Mouse (Mus musculus) heart, embryonic 12.5 days (tissue): ENCODE data around the gene Sds. TPM values are rescaled to one million over a fixed set of nuclear protein-coding genes. Genes with fewer than 3 reads are reported as not detected.

ENCODE experiments used
- ATAC-seq: fragments of 200-750 bp; cut with Nextera tagmentation; 2 replicates; pipeline ENCODE4 v1.8.0; 2017; ENCODE audit warnings: moderate TSS enrichment, moderate library complexity; ENCODE audit not compliant: insufficient number of reproducible peaks, low FRiP score
- H3K27ac ChIP-seq: fragments of 300-500 bp; sonication (generic); 2 replicates; pipeline ENCODE4 v1.5.1; 2016; ENCODE audit warnings: mild to moderate bottlenecking, moderate library complexity; ENCODE audit not compliant: poor library complexity, severe bottlenecking
- H3K27me3 ChIP-seq: fragments of 300-500 bp; sonication (generic); replicated peaks from 2 replicates; pipeline ENCODE4 v1.6.1; 2016; ENCODE audit warnings: mild to moderate bottlenecking, moderate library complexity
- H3K36me3 ChIP-seq: fragments of 300-500 bp; sonication (generic); 2 replicates; pipeline ENCODE4 v1.6.1; 2016; ENCODE audit warnings: mild to moderate bottlenecking, moderate library complexity
- H3K4me1 ChIP-seq: fragments of 300-500 bp; sonication (generic); replicated peaks from 2 replicates; pipeline ENCODE4 v1.6.1; 2016; ENCODE audit warnings: mild to moderate bottlenecking
- H3K4me2 ChIP-seq: fragments of 300-500 bp; sonication (generic); 2 replicates; pipeline ENCODE4 v1.6.1; 2016; ENCODE audit warnings: mild to moderate bottlenecking, moderate library complexity
- H3K4me3 ChIP-seq: fragments of 300-500 bp; sonication (generic); 2 replicates; pipeline ENCODE4 v1.5.1; 2016; ENCODE audit warnings: mild to moderate bottlenecking
- H3K9ac ChIP-seq: fragments of 300-500 bp; sonication (generic); 2 replicates; pipeline ENCODE4 v1.6.1; 2016; ENCODE audit warnings: mild to moderate bottlenecking, moderate library complexity
- H3K9me3 ChIP-seq: fragments of 300-500 bp; sonication (generic); replicated peaks from 2 replicates; pipeline ENCODE4 v1.6.1; 2016; ENCODE audit warnings: mild to moderate bottlenecking, moderate library complexity
- WGBS: fragments of 180-500 bp; shearing (Covaris S2); methylation state at CpG from one replicate; pipeline ENCODE4 v1.1.7; 2016; 5-methylcytosine and 5-hydroxymethylcytosine counted together
- polyA plus RNA-seq: library from polyadenylated mRNA; unstranded; fragments of >200 nt; fragmentation: Nextera tagmentation; extraction: Ambion mirVana; gene quantifications from 2 replicates; pipeline ENCODE4 v1.2.1, GENCODE M21; 2016

The Sds gene
- polyA plus RNA-seq = not detected in 2 replicates

DNA sequence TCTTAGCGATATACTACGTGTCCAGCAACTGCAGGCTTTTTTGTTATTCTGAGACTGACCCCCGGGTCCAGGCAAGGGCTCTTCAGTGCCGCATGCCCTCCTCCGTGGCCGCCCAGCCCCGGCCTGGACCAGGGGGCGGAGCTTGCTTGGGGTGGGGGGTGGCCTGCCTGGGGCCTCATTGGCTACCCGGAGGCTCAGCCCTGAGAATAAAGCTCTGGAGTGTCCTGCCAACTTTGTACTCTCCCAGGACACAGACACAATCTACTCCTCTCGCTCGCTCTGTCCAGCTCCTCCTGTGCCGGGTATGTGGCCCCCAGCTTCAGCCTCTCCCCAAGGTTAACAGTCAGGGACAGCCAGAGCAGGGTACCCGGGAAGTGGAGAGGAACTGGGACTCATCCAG is at the start of gene Sds:
Gene Sds, plus strand, starts transcription at position 231 of the 400 bp plus-strand sequence.
- H3K4me3 ChIP-seq = no peak within 1 kb of the TSS
- 13% methylated on average over 13 of the region's 13 CpGs for WGBS
- no peaks in the 10 kb centered on the region for H3K36me3 ChIP-seq
- no peak within 1 kb of the TSS for H3K9ac ChIP-seq
- 0 out of 2 replicates have a peak, but pooled peaks cover 5% of the 10 kb centered on the region for H3K9me3 ChIP-seq
- H3K27ac ChIP-seq = no peak within 1 kb of the TSS
- peaks cover 32% of the 10 kb centered on the region for H3K27me3 ChIP-seq
- H3K4me1 ChIP-seq = peaks cover 11% of the 10 kb centered on the region
- ATAC-seq = 0 out of 2 replicates have a peak, but pooled peaks have one; percentile 9
- H3K4me2 ChIP-seq = peak within 1 kb of the TSS; percentile 48

GRCm38 (mm10) chr5:120426572-120426971 is 49.8 kb upstream of the Sds start:
- Histone ChIP-seq H3K36me3 (no peaks in the 10 kb centered on the region), H3K9ac (no peak overlapping the region), H3K27ac (no peak overlapping the region), H3K4me3 (no peak overlapping the region), H3K4me1 (no peaks in the 10 kb centered on the region), H3K9me3 (no peaks in the 10 kb centered on the region), H3K27me3 (peaks cover 99% of the 10 kb centered on the region), H3K4me2 (no peak overlapping the region)
- no peak for ATAC-seq
- 2% methylated on average over 10 of the region's 10 CpGs for WGBS

DNA sequence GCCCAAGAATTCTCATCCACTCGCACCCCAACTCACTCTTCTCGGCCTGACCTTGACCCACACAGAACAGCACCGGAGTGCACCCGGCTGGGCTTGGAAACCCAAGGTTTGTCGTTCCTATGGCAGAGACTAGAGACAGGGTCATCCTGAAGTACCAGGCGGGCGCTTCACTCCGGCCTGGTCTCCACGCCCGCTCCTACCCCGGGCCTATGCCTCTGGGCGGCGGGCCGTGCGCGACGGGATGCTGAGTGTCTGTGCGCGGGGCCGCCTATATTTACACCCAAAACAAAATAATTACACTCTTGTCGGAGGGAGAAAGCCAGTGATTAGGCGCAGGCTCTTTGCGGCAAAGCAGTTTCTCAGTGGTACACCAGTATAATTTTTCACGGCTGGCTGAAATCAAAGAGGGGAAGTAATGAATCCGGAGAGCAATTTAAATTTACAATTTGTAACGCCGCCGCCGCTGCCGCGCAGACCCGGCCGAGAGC is 48.8 kb upstream of the Sds start:
- Histone ChIP-seq H3K4me1 (no peaks in the 10 kb centered on the region), H3K9me3 (no peaks in the 10 kb centered on the region), H3K4me2 (no peak overlapping the region), H3K36me3 (no peaks in the 10 kb centered on the region), H3K27me3 (peaks cover 99% of the 10 kb centered on the region), H3K4me3 (no peak overlapping the region), H3K27ac (no peak overlapping the region), H3K9ac (no peak overlapping the region)
- no peak for ATAC-seq
- WGBS = under 1% methylated on average over 33 of the region's 33 CpGs

DNA sequence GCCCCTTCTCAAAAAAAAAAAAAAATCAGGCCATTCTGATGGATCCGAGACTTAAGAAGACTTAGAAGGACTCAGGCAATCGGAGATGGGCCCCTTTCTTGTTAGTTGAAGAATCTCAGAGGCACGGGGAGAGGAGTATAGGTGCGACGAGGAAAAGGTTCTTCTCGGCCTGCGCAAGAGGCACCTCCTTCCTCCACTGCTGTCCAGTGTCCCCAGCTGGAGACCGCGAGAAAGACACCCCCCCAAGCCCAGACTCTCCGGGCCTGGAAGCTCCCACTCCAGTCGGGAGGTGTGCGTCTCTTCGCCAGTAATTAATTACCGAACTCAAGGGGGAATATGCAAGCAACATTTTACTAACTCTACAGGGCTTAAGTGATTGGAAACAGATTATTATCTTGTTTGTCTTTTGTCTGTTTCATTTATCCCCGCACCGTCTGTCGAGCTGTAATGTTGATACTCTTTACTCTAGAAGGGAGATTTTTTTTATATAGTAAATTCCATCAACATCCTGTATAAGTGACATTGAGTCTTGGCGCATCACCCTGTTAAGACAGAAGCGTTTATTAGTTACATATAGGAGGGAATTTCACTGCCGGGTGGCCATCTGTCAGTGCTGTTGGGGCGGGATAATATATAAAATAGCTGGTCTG is 48.0 kb upstream of the Sds start:
- H3K27me3 ChIP-seq = peaks cover 99% of the 10 kb centered on the region
- 2% methylated on average over 21 of the region's 21 CpGs for WGBS
- H3K9ac ChIP-seq = no peak overlapping the region

GRCm38 (mm10) chr5:120428990-120429389 is 47.3 kb upstream of the Sds start:
- no peaks in the 10 kb centered on the region for H3K9me3 ChIP-seq
- H3K4me1 ChIP-seq = no peaks in the 10 kb centered on the region
- H3K4me2 ChIP-seq = no peak overlapping the region
- no peak overlapping the region for H3K27ac ChIP-seq
- 1% methylated on average over 5 of the region's 6 CpGs for WGBS
- no peaks in the 10 kb centered on the region for H3K36me3 ChIP-seq
- ATAC-seq = no peak
- H3K4me3 ChIP-seq = no peak overlapping the region
- H3K9ac ChIP-seq = no peak overlapping the region
- H3K27me3 ChIP-seq = peaks cover 99% of the 10 kb centered on the region

More for the DNA sequence above, 48.0 kb upstream of the Sds start:
- no peak for ATAC-seq
- H3K4me2 ChIP-seq = no peak overlapping the region
- no peaks in the 10 kb centered on the region for H3K36me3 ChIP-seq
- no peak overlapping the region for H3K4me3 ChIP-seq
- H3K9me3 ChIP-seq = no peaks in the 10 kb centered on the region
- H3K4me1 ChIP-seq = no peaks in the 10 kb centered on the region
- H3K27ac ChIP-seq = no peak overlapping the region

DNA sequence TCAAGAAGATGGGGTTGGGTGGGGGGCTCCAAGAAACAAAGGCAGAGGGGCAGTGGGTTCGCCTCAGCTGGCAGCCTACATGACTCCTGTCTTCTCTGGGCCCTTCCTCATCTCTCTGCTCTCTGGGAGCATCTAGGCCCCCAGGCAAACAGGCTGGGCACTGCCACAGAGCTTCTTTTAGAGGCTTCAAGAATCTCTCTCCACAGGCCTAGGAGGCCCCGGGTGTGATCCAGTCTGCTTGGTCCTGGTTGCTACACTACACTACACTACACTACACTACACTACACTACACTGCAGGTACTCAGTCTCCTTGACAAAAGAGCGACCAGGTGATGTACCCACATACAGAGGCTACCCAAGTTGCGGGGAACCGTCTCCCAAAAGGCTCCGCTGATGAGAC is 46.6 kb upstream of the Sds start:
- ATAC-seq = no peak
- no peak overlapping the region for H3K27ac ChIP-seq
- WGBS = 7% methylated on average over 6 of the region's 6 CpGs
- H3K4me1 ChIP-seq = no peaks in the 10 kb centered on the region
- no peaks in the 10 kb centered on the region for H3K9me3 ChIP-seq
- H3K4me2 ChIP-seq = no peak overlapping the region
- no peak overlapping the region for H3K9ac ChIP-seq
- no peak overlapping the region for H3K4me3 ChIP-seq
- H3K27me3 ChIP-seq = peaks cover 99% of the 10 kb centered on the region
- no peaks in the 10 kb centered on the region for H3K36me3 ChIP-seq

GRCm38 (mm10) chr5:120431001-120431583 is 45.2 kb upstream of the Sds start:
- ATAC-seq = no peak
- Histone ChIP-seq H3K9ac (no peak overlapping the region), H3K4me1 (peaks cover 10% of the 10 kb centered on the region)

DNA sequence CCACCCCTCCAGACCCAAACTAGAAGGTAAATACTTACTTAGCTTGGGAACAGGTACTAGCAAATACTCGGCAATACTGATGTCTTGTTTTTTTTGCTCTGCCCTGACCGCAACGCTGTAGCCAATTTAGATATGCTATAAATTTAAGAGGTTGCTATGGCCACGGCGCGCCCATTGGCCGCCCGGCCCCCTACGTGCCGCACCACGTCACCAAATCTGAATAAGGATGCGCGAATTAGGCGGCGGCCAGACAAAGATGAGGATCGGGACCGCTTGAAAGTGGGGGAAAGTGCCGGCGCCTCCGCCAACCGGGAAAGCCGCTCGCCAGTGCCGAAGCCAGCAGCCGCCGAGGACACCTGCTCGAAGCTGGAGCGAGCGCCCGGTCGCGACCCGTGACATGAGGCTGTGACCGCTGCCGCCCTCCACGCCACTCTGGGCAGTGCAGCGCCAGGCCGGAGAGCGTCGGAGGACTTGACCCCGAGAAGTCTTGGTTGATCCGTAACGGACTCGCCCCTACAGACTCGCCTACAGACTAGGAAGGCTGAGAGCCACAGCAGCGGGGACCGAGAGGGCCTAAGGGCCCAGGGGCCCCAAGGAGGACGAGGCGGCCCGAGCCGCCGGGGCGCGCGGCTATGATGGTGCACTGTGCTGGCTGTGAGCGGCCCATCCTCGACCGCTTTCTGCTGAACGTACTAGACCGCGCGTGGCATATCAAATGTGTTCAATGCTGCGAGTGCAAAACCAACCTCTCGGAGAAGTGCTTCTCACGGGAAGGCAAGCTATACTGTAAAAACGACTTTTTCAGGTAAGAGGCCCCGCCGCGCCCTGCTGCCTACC is 44.5 kb upstream of the Sds start, which contains the start of gene Lhx5:
Gene Lhx5, plus strand, starts transcription at position 51 of the 837 bp plus-strand sequence.
- peaks cover 99% of the 10 kb centered on the region for H3K27me3 ChIP-seq
- H3K4me2 ChIP-seq = peak within 1 kb of the TSS; percentile 25; the same call in 1 of the 2 replicates
- H3K27ac ChIP-seq = no peak within 1 kb of the TSS
- no peaks in the 10 kb centered on the region for H3K9me3 ChIP-seq
- peaks cover 14% of the 10 kb centered on the region for H3K4me1 ChIP-seq
- peak within 1 kb of the TSS; percentile 10; the same call in 1 of the 2 replicates for H3K4me3 ChIP-seq
- under 1% methylated on average over 69 of the region's 69 CpGs for WGBS
- ATAC-seq = no peak
- H3K9ac ChIP-seq = no peak within 1 kb of the TSS
- H3K36me3 ChIP-seq = no peaks in the 10 kb centered on the region

More at GRCm38 (mm10) chr5:120431001-120431583, 45.2 kb upstream of the Sds start:
- H3K27me3 ChIP-seq = peaks cover 99% of the 10 kb centered on the region
- no peak overlapping the region for H3K4me3 ChIP-seq
- no peak overlapping the region for H3K27ac ChIP-seq
- no peak overlapping the region for H3K4me2 ChIP-seq
- 1% methylated on average over 30 of the region's 30 CpGs for WGBS
- H3K36me3 ChIP-seq = no peaks in the 10 kb centered on the region
- no peaks in the 10 kb centered on the region for H3K9me3 ChIP-seq

GRCm38 (mm10) chr5:120432486-120433015 is 43.8 kb upstream of the Sds start:
- Histone ChIP-seq H3K4me1 (peaks cover 14% of the 10 kb centered on the region), H3K27me3 (peaks cover 98% of the 10 kb centered on the region), H3K9me3 (no peaks in the 10 kb centered on the region), H3K9ac (no peak overlapping the region), H3K27ac (no peak overlapping the region), H3K36me3 (no peaks in the 10 kb centered on the region), H3K4me2 (no peak overlapping the region), H3K4me3 (no peak overlapping the region)
- 3% methylated on average over 9 of the region's 9 CpGs for WGBS
- ATAC-seq = no peak

GRCm38 (mm10) chr5:120433135-120433760 is 43.1 kb upstream of the Sds start:
- no peaks in the 10 kb centered on the region for H3K36me3 ChIP-seq
- no peak for ATAC-seq
- no peak overlapping the region for H3K9ac ChIP-seq
- no peak overlapping the region for H3K4me2 ChIP-seq
- 2% methylated on average over 13 of the region's 13 CpGs for WGBS
- H3K27ac ChIP-seq = no peak overlapping the region
- no peaks in the 10 kb centered on the region for H3K9me3 ChIP-seq
- peaks cover 98% of the 10 kb centered on the region for H3K27me3 ChIP-seq
- H3K4me1 ChIP-seq = peaks cover 18% of the 10 kb centered on the region
- H3K4me3 ChIP-seq = no peak overlapping the region
